Mouse (Mus musculus) bone marrow macrophage, adult 2 months (primary cell): ENCODE measurements at regions not wholly inside any gene's neighbourhood (a gene's known extent, or its start where the extent isn't known, plus 50 kb on each side); places are given as distances from the start of the nearest gene placed in this dataset.

Source experiments
- H3K27ac ChIP-seq: 2 replicates; pipeline ENCODE4 v1.5.1; 2012; ENCODE audit warnings: low read depth, low read length; ENCODE audit not compliant: insufficient read depth
- H3K4me1 ChIP-seq: 2 replicates; pipeline ENCODE4 v1.6.1; 2012; ENCODE audit warnings: low read length; ENCODE audit not compliant: control insufficient read depth, insufficient read depth
- H3K4me3 ChIP-seq: 2 replicates; pipeline ENCODE4 v1.5.1; 2012; ENCODE audit warnings: mild to moderate bottlenecking, low read length, moderate library complexity; ENCODE audit not compliant: insufficient read depth
- CTCF ChIP-seq: IDR thresholded peaks from 2 replicates; pipeline ENCODE4 v1.5.1; 2012; ENCODE audit warnings: low read depth, mild to moderate bottlenecking, low read length, moderate library complexity
- POLR2A ChIP-seq: IDR thresholded peaks from 2 replicates; pipeline ENCODE4 v1.6.1; 2012; ENCODE audit warnings: mild to moderate bottlenecking, low read depth, low read length, borderline replicate concordance

- TF ChIP-seq POLR2A: no peak
- Histone ChIP-seq H3K4me1 (no peaks in the 10 kb centered on the region), H3K4me3 (no peak overlapping the region), H3K27ac (no peak overlapping the region)
These were observed 58.9 kb upstream of the Arid1b start for GRCm38 (mm10) chr17:4935268-4935667.

GRCm38 (mm10) chr17:4940589-4940988 is 53.5 kb upstream of the Arid1b start:
- no peak overlapping the region for H3K4me3 ChIP-seq
- TF ChIP-seq POLR2A (no peak), CTCF (no peak)

DNA sequence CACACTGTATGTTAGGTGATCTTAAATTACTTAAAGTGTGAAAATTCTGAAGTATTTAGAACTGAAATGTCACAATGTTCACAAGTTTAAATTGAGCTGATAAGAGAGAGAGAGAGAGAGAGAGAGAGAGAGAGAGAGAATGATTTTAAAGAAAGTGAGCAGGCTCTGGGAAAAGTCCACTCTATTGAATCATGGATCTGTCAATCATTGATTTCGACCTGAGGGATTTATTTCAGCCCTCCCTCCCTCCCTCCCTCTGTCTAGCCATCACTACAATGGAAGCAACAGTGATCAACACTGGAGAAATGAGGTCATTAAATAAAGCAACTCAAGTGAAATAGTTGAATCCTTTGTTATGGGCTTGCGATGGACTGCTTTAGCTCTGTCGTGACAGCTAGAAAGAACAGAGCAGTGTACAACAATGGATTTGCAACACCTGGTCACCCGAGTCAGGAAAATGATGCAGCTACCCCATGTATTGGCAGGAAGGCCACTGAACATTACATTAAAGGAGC is 52.8 kb upstream of the Arid1b start:
- H3K27ac ChIP-seq: no peak overlapping the region
- no peaks in the 10 kb centered on the region for H3K4me1 ChIP-seq
- no peak overlapping the region for H3K4me3 ChIP-seq
- TF ChIP-seq CTCF: no peak
- TF ChIP-seq POLR2A: no peak

More at GRCm38 (mm10) chr17:4940589-4940988, 53.5 kb upstream of the Arid1b start:
- H3K4me1 ChIP-seq: no peaks in the 10 kb centered on the region
- no peak overlapping the region for H3K27ac ChIP-seq

DNA sequence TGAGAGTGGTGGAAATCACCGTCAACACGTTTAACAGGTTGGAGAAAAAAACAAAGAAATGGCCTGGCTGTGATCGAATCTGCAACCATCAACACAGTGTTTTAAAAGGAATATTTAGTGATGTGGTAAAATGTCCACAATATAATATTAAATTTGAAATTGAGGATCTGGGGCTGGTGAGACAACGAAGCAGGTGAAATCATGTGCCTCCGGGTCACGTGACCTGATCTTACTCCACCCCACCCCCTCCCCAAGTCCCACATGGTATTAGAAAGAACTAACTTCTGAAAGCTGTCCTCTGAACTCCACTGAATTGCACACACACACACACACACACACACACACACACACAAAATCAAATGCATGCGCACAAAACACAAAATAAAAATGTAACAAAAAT is 51.3 kb upstream of the Arid1b start:
- TF ChIP-seq CTCF (no peak), POLR2A (no peak)

More for the DNA sequence above, 51.3 kb upstream of the Arid1b start:
- Histone ChIP-seq H3K4me3 (no peak overlapping the region), H3K27ac (no peak overlapping the region), H3K4me1 (no peaks in the 10 kb centered on the region)
